Mouse (Mus musculus): ENCODE measurements around the gene Ddrgk1. TPM values are rescaled to one million over a fixed set of nuclear protein-coding genes. Genes with fewer than 3 reads are reported as not detected.

The Ddrgk1 gene
- total RNA-seq, 2 experiments from 2014 or later = 83.9 to 84.7 TPM

Other genes with a start within 250 kb of the Ddrgk1 start
- gene Vps16, start 240.3 kb downstream of the Ddrgk1 start, total RNA-seq (2021) = 10 to 100 TPM; 85.2 to 98.0 TPM
- gene Pced1a, start 240.0 kb downstream of the Ddrgk1 start, total RNA-seq (2021) = 10 to 100 TPM; 23.1 to 26.0 TPM
- gene Ptpra, start 214.4 kb downstream of the Ddrgk1 start, total RNA-seq (2021) = 100 to 1,000 TPM; 318 to 339 TPM
- 10 to 100 TPM; 84.4 to 85.8 TPM for gene Mrps26, start 100.9 kb downstream of the Ddrgk1 start, total RNA-seq (2021)
- not detected for gene Oxt, start 88.5 kb downstream of the Ddrgk1 start, total RNA-seq (2021)
- gene Avp, start 82.1 kb downstream of the Ddrgk1 start, total RNA-seq (2021) = 1 to 10 TPM in 1 of 2 experiments, under 1 TPM in 1; 0.73 to 1.8 TPM
- 10 to 100 TPM in 1 of 2 experiments, 1 to 10 TPM in 1; 8.2 to 10.2 TPM for gene Fastkd5, start 34.6 kb downstream of the Ddrgk1 start, total RNA-seq (2021)
- gene Ubox5, start 34.6 kb downstream of the Ddrgk1 start, total RNA-seq (2021) = 10 to 100 TPM in 1 of 2 experiments, 1 to 10 TPM in 1; 9.7 to 10.6 TPM
- 100 to 1,000 TPM; 172 to 184 TPM for gene Lzts3, start 21.9 kb downstream of the Ddrgk1 start, total RNA-seq (2021)
- gene Itpa, start 3.0 kb upstream of the Ddrgk1 start, total RNA-seq (2021) = 10 to 100 TPM; 34.1 to 39.2 TPM
- under 1 TPM; 0.56 to 0.85 TPM for gene Slc4a11, start 32.9 kb upstream of the Ddrgk1 start, total RNA-seq (2021)
- gene 4930402H24Rik, start 241.7 kb upstream of the Ddrgk1 start, total RNA-seq (2021) = 10 to 100 TPM; 80.1 to 90.1 TPM
- 100 to 1,000 TPM; 113 TPM for gene Atrn, start 241.8 kb upstream of the Ddrgk1 start, total RNA-seq (2021)

Data from layer of hippocampus, postnatal 36 days (tissue).